Mouse (Mus musculus): ENCODE results near the gene Opn1mw. TPM values are rescaled to one million over a fixed set of nuclear protein-coding genes. Genes with fewer than 3 reads are reported as not detected.
"Not testable (repeated sequence)": the region's sequence is repeated elsewhere in the genome, so short reads cannot be mapped to it uniquely, and the experiment has no call there.

Opn1mw gene
- polyA plus RNA-seq, 1 experiment from 2014 or later = not detected

DNA sequence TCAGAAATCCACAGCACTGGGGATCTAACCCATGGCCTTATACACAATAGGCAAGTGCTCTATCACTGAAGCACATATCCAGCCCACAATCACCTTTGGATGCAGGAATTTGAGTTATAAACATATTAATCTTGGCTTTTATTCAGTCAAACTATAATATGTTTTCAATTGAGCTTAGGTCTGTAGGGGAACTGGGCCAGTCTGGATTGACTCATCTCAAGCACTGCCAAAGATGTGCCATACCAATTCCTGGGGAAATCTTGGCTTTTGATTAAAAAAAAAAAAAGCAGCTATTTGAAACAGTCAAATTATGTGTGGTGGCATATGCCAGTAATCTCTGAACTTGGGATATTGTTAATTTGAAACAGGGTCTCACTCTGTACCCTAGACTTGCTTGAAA is 13.2 kb upstream of the Opn1mw start:
- DNase-seq (ENCODE audit: low spot score) (no peak), ATAC-seq (replicated peaks; ENCODE audit: low FRiP score, low TSS enrichment, low read depth) (no peak)
- H3K9me3 ChIP-seq (ENCODE audit: control insufficient read depth, low read length) = no peaks in the 10 kb centered on the region

DNA sequence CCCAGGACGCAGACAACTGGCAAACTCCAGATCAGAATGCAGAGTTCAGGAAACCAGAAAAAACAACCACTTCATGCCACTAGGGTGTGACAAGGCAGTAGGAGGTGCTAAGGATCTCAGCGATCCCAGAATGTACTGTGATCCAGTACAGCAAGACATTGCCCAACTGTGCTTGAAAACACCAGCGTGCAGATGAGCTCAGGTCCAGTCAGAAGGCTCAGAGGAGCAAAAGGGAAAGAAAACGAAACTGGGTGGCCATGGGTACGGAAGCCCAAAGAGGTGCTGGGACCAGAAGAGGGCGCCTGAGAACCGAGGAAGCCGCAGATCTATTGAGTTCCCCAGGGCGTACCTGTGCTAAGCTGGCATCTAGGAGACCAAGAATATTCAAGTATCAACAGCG is 11.8 kb upstream of the Opn1mw start:
- no peak overlapping the region for H3K27ac ChIP-seq (ENCODE audit: low read depth)
- no peaks in the 10 kb centered on the region for H3K36me3 ChIP-seq (ENCODE audit: control insufficient read depth, insufficient read depth, low read length)
- no peaks in the 10 kb centered on the region for H3K9me3 ChIP-seq (ENCODE audit: control insufficient read depth, low read length)
- no peak overlapping the region for H3K9ac ChIP-seq (ENCODE audit: low read length)
- DNase-seq (ENCODE audit: low spot score) (peak; percentile 61), ATAC-seq (replicated peaks; ENCODE audit: low FRiP score, low TSS enrichment, low read depth) (peak; percentile 64; the same call in 1 of the 2 replicates)
- H3K4me1 ChIP-seq (replicated peaks; ENCODE audit: control insufficient read depth, insufficient read depth, low read length) = no peaks in the 10 kb centered on the region
- 0 out of 2 replicates have a peak overlapping the region, but pooled peaks have one; percentile 17 for H3K4me3 ChIP-seq (ENCODE audit: low read depth, low read length)
- 8% methylated on average over 9 of the region's 10 CpGs for WGBS
- peak overlapping the region; percentile 31 for H3K4me2 ChIP-seq (ENCODE audit: low read length)
- no peaks in the 10 kb centered on the region for H3K27me3 ChIP-seq (replicated peaks; ENCODE audit: control insufficient read depth, insufficient read depth, low read length)

More for the DNA sequence above, 13.2 kb upstream of the Opn1mw start:
- no peak overlapping the region for H3K27ac ChIP-seq (ENCODE audit: low read depth)
- no peak overlapping the region for H3K9ac ChIP-seq (ENCODE audit: low read length)
- H3K36me3 ChIP-seq (ENCODE audit: control insufficient read depth, insufficient read depth, low read length) = no peaks in the 10 kb centered on the region
- H3K4me1 ChIP-seq (replicated peaks; ENCODE audit: control insufficient read depth, insufficient read depth, low read length) = no peaks in the 10 kb centered on the region
- no peak overlapping the region for H3K4me3 ChIP-seq (ENCODE audit: low read depth, low read length)
- H3K27me3 ChIP-seq (replicated peaks; ENCODE audit: control insufficient read depth, insufficient read depth, low read length) = no peaks in the 10 kb centered on the region
- H3K4me2 ChIP-seq (ENCODE audit: low read length) = no peak overlapping the region

DNA sequence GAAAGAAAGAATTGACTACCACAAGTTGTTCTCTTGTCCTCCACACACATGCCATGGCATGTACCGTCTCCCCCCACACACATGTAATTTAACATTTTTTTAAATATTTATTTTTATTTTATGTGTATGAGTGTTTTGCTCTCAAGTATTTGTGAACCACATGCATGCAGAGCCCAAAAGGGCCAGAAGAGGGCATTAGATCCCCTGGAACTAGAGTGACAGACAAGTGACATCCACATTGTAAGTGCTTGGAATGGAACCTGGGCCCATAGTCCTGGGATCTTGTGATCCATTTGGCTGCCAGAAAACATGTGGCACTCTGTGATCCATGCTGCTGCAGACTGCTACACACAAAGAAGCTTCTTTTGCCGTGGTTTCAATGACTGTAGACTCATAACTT is 2.3 kb upstream of the Opn1mw start:
- no peak overlapping the region for H3K27ac ChIP-seq (ENCODE audit: low read depth)
- no peak for ATAC-seq (replicated peaks; ENCODE audit: low FRiP score, low TSS enrichment, low read depth)

DNA sequence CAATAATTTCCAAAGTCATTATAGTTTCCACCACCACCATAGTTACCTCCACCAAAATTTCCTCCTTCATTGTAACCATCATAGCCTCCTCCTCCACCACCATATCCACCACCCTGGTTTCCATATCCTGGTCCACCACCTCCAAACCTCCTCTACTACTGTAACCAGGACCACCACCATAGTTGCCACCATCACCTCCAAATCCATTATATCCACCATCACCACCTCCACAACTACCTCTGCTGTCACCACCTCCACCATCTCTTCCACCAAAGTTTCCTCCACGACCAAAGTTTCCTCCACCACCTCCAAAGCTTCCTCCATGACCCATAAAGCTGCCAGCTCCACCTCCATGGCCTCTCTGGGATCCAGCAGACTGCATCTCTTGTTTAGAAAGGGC is 8.0 kb downstream of the Opn1mw start, which contains the start of gene Mecp2:
Gene Mecp2 (minus strand): TSS at position 101 of the 400 bp plus-strand sequence.
- WGBS = 29% methylated on average over 1 of the region's 1 CpGs
- DNase-seq (ENCODE audit: low spot score); H3K9me3 ChIP-seq (ENCODE audit: control insufficient read depth, low read length); H3K4me3 ChIP-seq (ENCODE audit: low read depth, low read length); H3K36me3 ChIP-seq (ENCODE audit: control insufficient read depth, insufficient read depth, low read length); H3K27me3 ChIP-seq (replicated peaks; ENCODE audit: control insufficient read depth, insufficient read depth, low read length); H3K9ac ChIP-seq (ENCODE audit: low read length); H3K27ac ChIP-seq (ENCODE audit: low read depth); H3K4me1 ChIP-seq (replicated peaks; ENCODE audit: control insufficient read depth, insufficient read depth, low read length); H3K4me2 ChIP-seq (ENCODE audit: low read length); ATAC-seq (replicated peaks; ENCODE audit: low FRiP score, low TSS enrichment, low read depth): not testable (repeated sequence)

More for the DNA sequence above, 2.3 kb upstream of the Opn1mw start:
- H3K9me3 ChIP-seq (ENCODE audit: control insufficient read depth, low read length) = no peaks in the 10 kb centered on the region
- no peak for DNase-seq (ENCODE audit: low spot score)
- no peaks in the 10 kb centered on the region for H3K4me1 ChIP-seq (replicated peaks; ENCODE audit: control insufficient read depth, insufficient read depth, low read length)
- no peaks in the 10 kb centered on the region for H3K36me3 ChIP-seq (ENCODE audit: control insufficient read depth, insufficient read depth, low read length)
- no peak overlapping the region for H3K4me3 ChIP-seq (ENCODE audit: low read depth, low read length)
- H3K9ac ChIP-seq (ENCODE audit: low read length) = no peak overlapping the region
- H3K27me3 ChIP-seq (replicated peaks; ENCODE audit: control insufficient read depth, insufficient read depth, low read length) = 0 out of 2 replicates have a peak, but pooled peaks cover 9% of the 10 kb centered on the region
- H3K4me2 ChIP-seq (ENCODE audit: low read length) = no peak overlapping the region
- 60% methylated on average over 2 of the region's 2 CpGs for WGBS

GRCm38 (mm10) chrX:74167738-74168137 is 40.5 kb downstream of the Opn1mw start, which contains the start of gene Tex28:
Gene Tex28, minus strand, starts transcription at chrX:74167838.
- Histone ChIP-seq H3K4me1 (replicated peaks; ENCODE audit: control insufficient read depth, insufficient read depth, low read length) (no peaks in the 10 kb centered on the region), H3K27me3 (replicated peaks; ENCODE audit: control insufficient read depth, insufficient read depth, low read length) (no peaks in the 10 kb centered on the region), H3K36me3 (ENCODE audit: control insufficient read depth, insufficient read depth, low read length) (no peaks in the 10 kb centered on the region), H3K4me3 (ENCODE audit: low read depth, low read length) (no peak within 1 kb of the TSS), H3K9me3 (ENCODE audit: control insufficient read depth, low read length) (no peaks in the 10 kb centered on the region), H3K27ac (ENCODE audit: low read depth) (no peak within 1 kb of the TSS), H3K4me2 (ENCODE audit: low read length) (no peak within 1 kb of the TSS), H3K9ac (ENCODE audit: low read length) (no peak within 1 kb of the TSS)
- WGBS = 94% methylated on average over 1 of the region's 1 CpGs
- DNase-seq (ENCODE audit: low spot score) (no peak), ATAC-seq (replicated peaks; ENCODE audit: low FRiP score, low TSS enrichment, low read depth) (no peak)

DNA sequence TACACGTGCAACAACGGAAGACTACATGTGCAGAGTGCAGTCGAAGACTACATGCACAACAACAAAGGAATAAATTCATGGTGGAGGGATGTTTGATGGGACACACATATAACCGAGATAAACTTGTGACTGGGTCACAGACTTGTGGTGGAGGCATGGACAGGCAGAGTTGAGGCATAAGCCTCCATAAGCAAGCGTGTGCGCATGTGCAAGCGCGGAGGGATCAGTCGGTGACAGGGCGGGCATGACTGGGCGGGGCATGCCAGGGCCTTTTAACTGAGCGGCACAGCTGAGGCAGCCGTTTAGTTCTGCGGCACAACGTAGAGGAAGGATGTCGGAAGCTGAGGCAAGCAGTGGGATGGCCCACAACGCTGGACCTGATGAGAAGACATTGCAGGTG is 49.7 kb downstream of the Opn1mw start, which contains the start of gene Tktl1:
Gene Tktl1 (plus strand): TSS at position 301 of the 400 bp plus-strand sequence.
- no peak for ATAC-seq (replicated peaks; ENCODE audit: low FRiP score, low TSS enrichment, low read depth)
- WGBS = 87% methylated on average over 17 of the region's 17 CpGs
- no peak within 1 kb of the TSS for H3K4me3 ChIP-seq (ENCODE audit: low read depth, low read length)
- DNase-seq (ENCODE audit: low spot score) = no peak
- no peaks in the 10 kb centered on the region for H3K27me3 ChIP-seq (replicated peaks; ENCODE audit: control insufficient read depth, insufficient read depth, low read length)
- H3K9ac ChIP-seq (ENCODE audit: low read length) = no peak within 1 kb of the TSS
- H3K4me2 ChIP-seq (ENCODE audit: low read length) = no peak within 1 kb of the TSS
- H3K27ac ChIP-seq (ENCODE audit: low read depth) = no peak within 1 kb of the TSS
- no peaks in the 10 kb centered on the region for H3K36me3 ChIP-seq (ENCODE audit: control insufficient read depth, insufficient read depth, low read length)
- no peaks in the 10 kb centered on the region for H3K9me3 ChIP-seq (ENCODE audit: control insufficient read depth, low read length)
- H3K4me1 ChIP-seq (replicated peaks; ENCODE audit: control insufficient read depth, insufficient read depth, low read length) = no peaks in the 10 kb centered on the region

Other genes starting within 250 kb of the Opn1mw start
- 0.12 TPM in 1 of 2 replicates, not detected in the other for gene Avpr2, start 235.4 kb upstream of the Opn1mw start, polyA plus RNA-seq (2014; fragmentation: Nextera tagmentation; extraction: Ambion mirVana)
- 15.1 and 18.0 TPM in 2 replicates for gene L1cam, start 231.4 kb upstream of the Opn1mw start, polyA plus RNA-seq (2014; fragmentation: Nextera tagmentation; extraction: Ambion mirVana)
- 4.1 and 4.3 TPM in 2 replicates for gene Arhgap4, start 205.6 kb upstream of the Opn1mw start, polyA plus RNA-seq (2014; fragmentation: Nextera tagmentation; extraction: Ambion mirVana)
- gene Naa10, start 205.5 kb upstream of the Opn1mw start, polyA plus RNA-seq (2014; fragmentation: Nextera tagmentation; extraction: Ambion mirVana) = 155 and 169 TPM in 2 replicates
- gene Renbp, start 196.6 kb upstream of the Opn1mw start, polyA plus RNA-seq (2014; fragmentation: Nextera tagmentation; extraction: Ambion mirVana) = 59.3 and 63.8 TPM in 2 replicates
- 66.5 and 74.8 TPM in 2 replicates for gene Hcfc1, start 161.1 kb upstream of the Opn1mw start, polyA plus RNA-seq (2014; fragmentation: Nextera tagmentation; extraction: Ambion mirVana)
- 50.8 and 55.8 TPM in 2 replicates for gene Irak1, start 103.5 kb upstream of the Opn1mw start, polyA plus RNA-seq (2014; fragmentation: Nextera tagmentation; extraction: Ambion mirVana)
- gene Mecp2, start 7.9 kb downstream of the Opn1mw start, polyA plus RNA-seq (2014; fragmentation: Nextera tagmentation; extraction: Ambion mirVana) = 10.5 and 11.2 TPM in 2 replicates
- not detected in 2 replicates for gene Tex28, start 40.4 kb downstream of the Opn1mw start, polyA plus RNA-seq (2014; fragmentation: Nextera tagmentation; extraction: Ambion mirVana)
- 0.07 and 0.09 TPM in 2 replicates for gene Tktl1, start 49.8 kb downstream of the Opn1mw start, polyA plus RNA-seq (2014; fragmentation: Nextera tagmentation; extraction: Ambion mirVana)
- gene Flna, start 122.4 kb downstream of the Opn1mw start, polyA plus RNA-seq (2014; fragmentation: Nextera tagmentation; extraction: Ambion mirVana) = 495 and 548 TPM in 2 replicates
- gene Emd, start 127.2 kb downstream of the Opn1mw start, polyA plus RNA-seq (2014; fragmentation: Nextera tagmentation; extraction: Ambion mirVana) = 30.4 and 30.7 TPM in 2 replicates
- 990 and 1,020 TPM in 2 replicates for gene Rpl10, start 143.3 kb downstream of the Opn1mw start, polyA plus RNA-seq (2014; fragmentation: Nextera tagmentation; extraction: Ambion mirVana)
- 60.6 and 67.6 TPM in 2 replicates for gene Taz, start 154.4 kb downstream of the Opn1mw start, polyA plus RNA-seq (2014; fragmentation: Nextera tagmentation; extraction: Ambion mirVana)
- 10.1 and 10.6 TPM in 2 replicates for gene Dnase1l1, start 154.9 kb downstream of the Opn1mw start, polyA plus RNA-seq (2014; fragmentation: Nextera tagmentation; extraction: Ambion mirVana)
- gene Atp6ap1, start 169.6 kb downstream of the Opn1mw start, polyA plus RNA-seq (2014; fragmentation: Nextera tagmentation; extraction: Ambion mirVana) = 103 and 107 TPM in 2 replicates
- gene Gdi1, start 177.5 kb downstream of the Opn1mw start, polyA plus RNA-seq (2014; fragmentation: Nextera tagmentation; extraction: Ambion mirVana) = 165 and 194 TPM in 2 replicates
- gene Fam50a, start 185.6 kb downstream of the Opn1mw start, polyA plus RNA-seq (2014; fragmentation: Nextera tagmentation; extraction: Ambion mirVana) = 50.4 and 55.0 TPM in 2 replicates
- 11.9 and 13.1 TPM in 2 replicates for gene Plxna3, start 201.6 kb downstream of the Opn1mw start, polyA plus RNA-seq (2014; fragmentation: Nextera tagmentation; extraction: Ambion mirVana)
- gene Lage3, start 226.2 kb downstream of the Opn1mw start, polyA plus RNA-seq (2014; fragmentation: Nextera tagmentation; extraction: Ambion mirVana) = 99.2 and 108 TPM in 2 replicates
- gene Ubl4a, start 245.8 kb downstream of the Opn1mw start, polyA plus RNA-seq (2014; fragmentation: Nextera tagmentation; extraction: Ambion mirVana) = 74.7 and 79.1 TPM in 2 replicates
- 16.8 and 18.7 TPM in 2 replicates for gene Slc10a3, start 245.9 kb downstream of the Opn1mw start, polyA plus RNA-seq (2014; fragmentation: Nextera tagmentation; extraction: Ambion mirVana)

Measured in intestine, embryonic 14.5 days (tissue).